Mouse (Mus musculus) liver, embryonic 12.5 days (tissue): ENCODE data around the gene Spryd3. TPM values are rescaled to one million over a fixed set of nuclear protein-coding genes. Genes with fewer than 3 reads are reported as not detected.

Experiments used
- ATAC-seq: fragments of 200-750 bp; cut with Nextera tagmentation; 2 replicates; pipeline ENCODE4 v1.8.0; 2017; ENCODE audit warnings: moderate number of reproducible peaks, mild to moderate bottlenecking, moderate library complexity
- H3K27ac ChIP-seq: fragments of 300-500 bp; sonication (generic); 2 replicates; pipeline ENCODE4 v1.5.1; 2016; ENCODE audit warnings: mild to moderate bottlenecking
- H3K27me3 ChIP-seq: fragments of 300-500 bp; sonication (generic); replicated peaks from 2 replicates; pipeline ENCODE4 v1.6.1; 2016; ENCODE audit warnings: mild to moderate bottlenecking, moderate library complexity
- H3K36me3 ChIP-seq: fragments of 300-500 bp; sonication (generic); 2 replicates; pipeline ENCODE4 v1.6.1; 2016; ENCODE audit warnings: mild to moderate bottlenecking, moderate library complexity
- H3K4me1 ChIP-seq: fragments of 300-500 bp; sonication (generic); 2 replicates; pipeline ENCODE4 v1.6.1; 2016
- H3K4me2 ChIP-seq: fragments of 300-500 bp; sonication (generic); 2 replicates; pipeline ENCODE4 v1.6.1; 2016; ENCODE audit warnings: mild to moderate bottlenecking, moderate library complexity
- H3K4me3 ChIP-seq: fragments of 300-500 bp; sonication (generic); 2 replicates; pipeline ENCODE4 v1.5.1; 2016; ENCODE audit warnings: mild to moderate bottlenecking, moderate library complexity
- H3K9ac ChIP-seq: fragments of 300-500 bp; sonication (generic); 2 replicates; pipeline ENCODE4 v1.6.1; 2016; ENCODE audit warnings: mild to moderate bottlenecking, moderate library complexity
- H3K9me3 ChIP-seq: fragments of 300-500 bp; sonication (generic); replicated peaks from 2 replicates; pipeline ENCODE4 v1.6.1; 2016; ENCODE audit warnings: mild to moderate bottlenecking, moderate library complexity
- WGBS: fragments of 180-500 bp; shearing (Covaris S2); methylation state at CpG from one replicate; pipeline ENCODE4 v1.1.7; 2016; ENCODE audit not compliant: insufficient replicate concordance; 5-methylcytosine and 5-hydroxymethylcytosine counted together
- polyA plus RNA-seq: library from polyadenylated mRNA; unstranded; fragments of >200 nt; fragmentation: Nextera tagmentation; extraction: Ambion mirVana; gene quantifications from 2 replicates; pipeline ENCODE4 v1.2.1, GENCODE M21; 2016

The Spryd3 gene
- polyA plus RNA-seq, 1 experiment from 2014 or later: 14.9 TPM

DNA sequence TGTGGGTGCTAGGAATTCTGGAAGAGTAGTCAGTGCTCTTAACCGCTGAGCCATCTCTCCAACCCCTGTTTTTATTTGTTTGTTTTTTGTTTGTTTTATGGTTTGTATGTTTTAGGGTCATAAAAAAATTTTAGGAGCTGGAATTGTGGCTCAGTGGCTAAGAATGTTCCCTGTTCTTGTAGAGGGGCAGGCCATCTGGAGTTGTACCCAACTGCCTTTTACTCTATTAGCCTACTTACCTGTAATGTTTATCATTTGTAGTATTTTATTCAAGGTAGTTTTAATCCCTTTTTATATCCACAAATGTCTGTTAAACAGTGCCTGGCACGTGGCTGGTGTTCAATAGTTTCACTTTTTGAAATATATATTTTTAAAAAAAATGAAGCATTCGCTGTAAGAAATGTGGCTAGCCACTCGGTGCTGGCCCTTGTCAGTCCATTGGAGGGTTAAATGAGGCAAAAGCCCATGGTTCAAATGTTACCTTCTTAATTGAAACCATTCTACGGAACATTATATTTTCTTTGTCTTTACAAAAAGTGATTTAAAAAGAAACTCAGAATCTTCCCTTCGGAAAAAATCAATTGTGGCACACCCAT lies 63.0 kb downstream of the Spryd3 start:
- Histone ChIP-seq H3K4me2 (peak overlapping the region; percentile 92), H3K4me1 (peaks cover 63% of the 10 kb centered on the region), H3K9ac (peak overlapping the region; percentile 47), H3K9me3 (no peaks in the 10 kb centered on the region), H3K4me3 (peak overlapping the region; percentile 96), H3K27me3 (0 out of 2 replicates have a peak, but pooled peaks cover 4% of the 10 kb centered on the region), H3K36me3 (peaks cover 9% of the 10 kb centered on the region), H3K27ac (peak overlapping the region; percentile 94; the same call in 1 of the 2 replicates)
- 15% methylated on average over 6 of the region's 6 CpGs for WGBS
- ATAC-seq: peak; percentile 12

- peak overlapping the region; percentile 28 for H3K4me2 ChIP-seq
- no peak for ATAC-seq
- H3K27ac ChIP-seq: no peak overlapping the region
- no peak overlapping the region for H3K4me3 ChIP-seq
- H3K36me3 ChIP-seq: peaks cover 6% of the 10 kb centered on the region
- H3K27me3 ChIP-seq: peaks cover 19% of the 10 kb centered on the region
- no peak overlapping the region for H3K9ac ChIP-seq
- 58% methylated on average over 13 of the region's 13 CpGs for WGBS
- no peaks in the 10 kb centered on the region for H3K9me3 ChIP-seq
- H3K4me1 ChIP-seq: peaks cover 42% of the 10 kb centered on the region
Observed at GRCm38 (mm10) chr15:102070476-102071467, 65.3 kb downstream of the Spryd3 start.

Other genes with a start within 250 kb of the Spryd3 start
- gene Krt76, start 243.3 kb downstream of the Spryd3 start, polyA plus RNA-seq: not detected in 2 replicates
- not detected in 2 replicates for gene Krt4, start 211.5 kb downstream of the Spryd3 start, polyA plus RNA-seq
- not detected in 2 replicates for gene Krt79, start 195.9 kb downstream of the Spryd3 start, polyA plus RNA-seq
- not detected in 2 replicates for gene Krt78, start 181.9 kb downstream of the Spryd3 start, polyA plus RNA-seq
- 71.9 and 75.3 TPM in 2 replicates for gene Krt8, start 131.8 kb downstream of the Spryd3 start, polyA plus RNA-seq
- gene Krt18, start 108.1 kb downstream of the Spryd3 start, polyA plus RNA-seq: 72.7 and 77.6 TPM in 2 replicates
- 91.7 and 91.8 TPM in 2 replicates for gene Eif4b, start 62.5 kb downstream of the Spryd3 start, polyA plus RNA-seq
- 6.4 and 9.2 TPM in 2 replicates for gene Tns2, start 35.8 kb downstream of the Spryd3 start, polyA plus RNA-seq
- gene Igfbp6, start 8.1 kb upstream of the Spryd3 start, polyA plus RNA-seq: 0.72 and 1.1 TPM in 2 replicates
- 28.3 and 29.8 TPM in 2 replicates for gene Soat2, start 14.3 kb upstream of the Spryd3 start, polyA plus RNA-seq
- gene Zfp740, start 67.0 kb upstream of the Spryd3 start, polyA plus RNA-seq: 31.2 and 32.0 TPM in 2 replicates
- 21.9 and 26.6 TPM in 2 replicates for gene Csad, start 68.5 kb upstream of the Spryd3 start, polyA plus RNA-seq
- 6.4 and 8.9 TPM in 2 replicates for gene Itgb7, start 95.7 kb upstream of the Spryd3 start, polyA plus RNA-seq
- 4.4 and 4.9 TPM in 2 replicates for gene Rarg, start 121.3 kb upstream of the Spryd3 start, polyA plus RNA-seq
- not detected in 2 replicates for gene Gm9918, start 134.3 kb upstream of the Spryd3 start, polyA plus RNA-seq
- 40.8 and 41.6 TPM in 2 replicates for gene Mfsd5, start 143.2 kb upstream of the Spryd3 start, polyA plus RNA-seq
- gene Espl1, start 160.0 kb upstream of the Spryd3 start, polyA plus RNA-seq: 38.6 and 39.4 TPM in 2 replicates
- gene Pfdn5, start 189.9 kb upstream of the Spryd3 start, polyA plus RNA-seq: 150 and 168 TPM in 2 replicates
- 62.0 and 66.8 TPM in 2 replicates for gene Myg1, start 195.5 kb upstream of the Spryd3 start, polyA plus RNA-seq
- gene Aaas, start 214.5 kb upstream of the Spryd3 start, polyA plus RNA-seq: 69.7 and 74.7 TPM in 2 replicates
- gene Sp7, start 230.9 kb upstream of the Spryd3 start, polyA plus RNA-seq: 0.37 and 0.63 TPM in 2 replicates